Mouse (Mus musculus) CH12.LX (cell line): ENCODE measurements around the gene Grifin. TPM values are rescaled to one million over a fixed set of nuclear protein-coding genes. Genes with fewer than 3 reads are reported as not detected.

ENCODE experiments used
- DNase-seq: peaks from one replicate; pipeline ENCODE4 v3.0.0-alpha.2; 2013; ENCODE audit errors: extremely low read depth
- H3K27ac ChIP-seq: 2 replicates; pipeline ENCODE4 v1.5.1; 2012; ENCODE audit warnings: low read depth, mild to moderate bottlenecking, control low read depth, moderate library complexity; ENCODE audit not compliant: insufficient read depth
- H3K27me3 ChIP-seq: replicated peaks from 2 replicates; pipeline ENCODE3; 2012; ENCODE audit warnings: inconsistent platforms
- H3K36me3 ChIP-seq, 2 experiments: replicated peaks in 1 of 2; 2 replicates each; pipeline versions ENCODE3 to v1.6.1; 2012; ENCODE audit warnings: inconsistent platforms in 1 of 2, low read length in 1 of 2, mild to moderate bottlenecking in 1 of 2, mixed read lengths in 1 of 2, moderate library complexity in 1 of 2; ENCODE audit not compliant: control insufficient read depth in 1 of 2, insufficient read depth in 1 of 2
- H3K4me1 ChIP-seq, 2 experiments: 2 replicates each; pipeline ENCODE4 v1.6.1; 2012; ENCODE audit warnings: inconsistent platforms in 1 of 2, moderate library complexity in 1 of 2; ENCODE audit not compliant: insufficient read depth in 2 of 2, control insufficient read depth in 1 of 2
- H3K4me2 ChIP-seq: 2 replicates; pipeline ENCODE4 v1.6.1; 2012; ENCODE audit warnings: low read depth, mild to moderate bottlenecking, control low read depth; ENCODE audit not compliant: poor library complexity, insufficient read depth, severe bottlenecking
- H3K4me3 ChIP-seq, 3 experiments: fragments of 150-350 bp in 1 of 3; sonication (generic) in 1 of 3; replicated peaks in 1 of 3; 2 replicates each; pipeline versions ENCODE3 to v1.5.1; 2011 to 2012; ENCODE audit warnings: low read depth in 2 of 3, low read length in 2 of 3, mild to moderate bottlenecking in 2 of 3, moderate library complexity in 2 of 3, control low read depth in 1 of 3, improper control_type of control experiment in 1 of 3, inconsistent platforms in 1 of 3, mixed read lengths in 1 of 3; ENCODE audit not compliant: poor library complexity in 1 of 3
- H3K79me2 ChIP-seq: replicated peaks from 2 replicates; pipeline ENCODE4 v1.6.1; 2012; ENCODE audit warnings: mild to moderate bottlenecking, moderate library complexity; ENCODE audit not compliant: control insufficient read depth, poor library complexity, insufficient read depth, severe bottlenecking; ENCODE audit errors: extremely low read depth
- H3K9ac ChIP-seq: 2 replicates; pipeline ENCODE4 v1.6.1; 2012; ENCODE audit warnings: low read depth, mild to moderate bottlenecking, control low read depth, moderate library complexity; ENCODE audit not compliant: insufficient read depth
- H3K9me3 ChIP-seq: replicated peaks from 2 replicates; pipeline ENCODE3; 2012; ENCODE audit warnings: low read length, inconsistent platforms, mixed read lengths
- BHLHE40 ChIP-seq: IDR thresholded peaks from 2 replicates; pipeline ENCODE4 v1.6.1; 2011; ENCODE audit warnings: mild to moderate bottlenecking, low read depth, low read length, improper control_type of control experiment
- E2F4 ChIP-seq: IDR thresholded peaks from 2 replicates; pipeline ENCODE4 v1.6.1; 2011; ENCODE audit warnings: low read depth, low read length, improper control_type of control experiment; ENCODE audit not compliant: insufficient replicate concordance
- ETS1 ChIP-seq: conservative IDR thresholded peaks from 2 replicates; pipeline ENCODE4 v1.6.1; 2012; ENCODE audit warnings: low read depth, mild to moderate bottlenecking, inconsistent platforms, low read length, improper control_type of control experiment, moderate library complexity
- GABPA ChIP-seq: IDR thresholded peaks from 2 replicates; pipeline ENCODE4 v1.6.1; 2012; ENCODE audit warnings: low read depth, low read length, improper control_type of control experiment, inconsistent platforms; ENCODE audit not compliant: insufficient replicate concordance
- JUN ChIP-seq: IDR thresholded peaks from 2 replicates; pipeline ENCODE4 v1.6.1; 2011; ENCODE audit warnings: low read depth, mild to moderate bottlenecking, low read length, improper control_type of control experiment, moderate library complexity; ENCODE audit not compliant: insufficient read depth
- KAT2A ChIP-seq: IDR thresholded peaks from 2 replicates; pipeline ENCODE4 v1.6.1; 2012; ENCODE audit warnings: low read length, improper control_type of control experiment, inconsistent platforms; ENCODE audit not compliant: insufficient replicate concordance
- MAZ ChIP-seq: IDR thresholded peaks from 2 replicates; pipeline ENCODE4 v1.6.1; 2012; ENCODE audit warnings: low read depth, mild to moderate bottlenecking, inconsistent platforms, low read length, improper control_type of control experiment, moderate library complexity
- MYC ChIP-seq: IDR thresholded peaks from 2 replicates; pipeline ENCODE4 v1.6.1; 2011; ENCODE audit warnings: low read depth, mild to moderate bottlenecking, improper control_type of control experiment, low read length
- NELFE ChIP-seq: IDR thresholded peaks from 2 replicates; pipeline ENCODE4 v1.6.1; 2011; ENCODE audit warnings: low read depth, low read length, improper control_type of control experiment
- NRF1 ChIP-seq: IDR thresholded peaks from 2 replicates; pipeline ENCODE4 v1.6.1; 2014; ENCODE audit warnings: low read depth, mild to moderate bottlenecking, inconsistent platforms, low read length, improper control_type of control experiment, moderate library complexity
- POLR2AphosphoS2 ChIP-seq: IDR thresholded peaks from 2 replicates; pipeline ENCODE4 v1.6.1; 2011; ENCODE audit warnings: low read depth, low read length, improper control_type of control experiment
- RAD21 ChIP-seq: IDR thresholded peaks from 2 replicates; pipeline ENCODE4 v1.6.1; 2011; ENCODE audit warnings: low read depth, mild to moderate bottlenecking, low read length, improper control_type of control experiment, moderate library complexity
- ZC3H11A ChIP-seq: IDR thresholded peaks from 2 replicates; pipeline ENCODE4 v1.6.1; 2012; ENCODE audit warnings: low read depth, mild to moderate bottlenecking, inconsistent platforms, low read length, improper control_type of control experiment
- ZKSCAN1 ChIP-seq: IDR thresholded peaks from 2 replicates; pipeline ENCODE4 v1.6.1; 2012; ENCODE audit warnings: low read depth, inconsistent platforms, low read length, improper control_type of control experiment, borderline replicate concordance
- ZMIZ1 ChIP-seq: IDR thresholded peaks from 2 replicates; pipeline ENCODE4 v1.6.1; 2012; ENCODE audit warnings: low read depth, mild to moderate bottlenecking, inconsistent platforms, low read length, improper control_type of control experiment
- dilution Hi-C: fragments of 300-500 bp; cut with MboI; formaldehyde crosslinking; loops from 2 replicates; pipeline ENCODE4 v1.14.3; 2020; ENCODE audit warnings: low sequenced_read_pairs; ENCODE audit not compliant: extremely low pct_unique_long_range_greater_than_20kb, extremely low pct_ligation_motif_present
- in situ Hi-C: fragments of 300-500 bp; cut with MboI; formaldehyde crosslinking; loops from 3 replicates; pipeline ENCODE4 v1.14.3; 2019; ENCODE audit warnings: low sequenced_read_pairs, low pct_ligation_motif_present, low pct_unique_long_range_greater_than_20kb, mixed read lengths
- polyA plus RNA-seq: library from polyadenylated mRNA; unstranded; fragments of >175 nt; gene quantifications from 2 replicates; pipeline ENCODE4 v1.2.1, GENCODE M21; 2012; ENCODE audit warnings: low read depth; ENCODE audit not compliant: insufficient read length
- total RNA-seq, 2 experiments: library from RNA; depleted of rRNA; stranded (reverse); fragments of 300-350 nt in 1 of 2; fragments of >200 nt in 1 of 2; gene quantifications; 2 replicates each; pipeline ENCODE4 v1.2.3; 2012 to 2014

Gene Grifin
- total and polyA plus RNA-seq, 3 experiments, result not detected

GRCm38 (mm10) chr5:140596927-140597588 lies 32.2 kb upstream of the Grifin start:
- H3K4me3 ChIP-seq, result no peak overlapping the region
- H3K9me3 ChIP-seq, result no peaks in the 10 kb centered on the region
- in situ Hi-C loops (no loop called here), dilution Hi-C loops (no loop called here)
- H3K27ac ChIP-seq, result no peak overlapping the region
- peaks cover 50% of the 10 kb centered on the region for H3K27me3 ChIP-seq
- H3K79me2 ChIP-seq, result no peaks in the 10 kb centered on the region
- H3K9ac ChIP-seq, result no peak overlapping the region
- no peak for TF ChIP-seq GABPA
- no peak for TF ChIP-seq E2F4
- no peak for TF ChIP-seq NELFE
- TF ChIP-seq MYC, result no peak
- TF ChIP-seq BHLHE40, result no peak
- TF ChIP-seq POLR2AphosphoS2, result no peak
- no peak for TF ChIP-seq ZKSCAN1
- TF ChIP-seq ZC3H11A, result no peak
- no peak for TF ChIP-seq KAT2A
- no peak for TF ChIP-seq MAZ
- TF ChIP-seq ZMIZ1, result no peak
- no peak for TF ChIP-seq NRF1
- TF ChIP-seq JUN, result no peak
- H3K4me2 ChIP-seq, result no peak overlapping the region
- H3K36me3 ChIP-seq, result no peaks in the 10 kb centered on the region
- DNase-seq, result no peak
- H3K4me1 ChIP-seq, result peaks cover 2 to 18% of the 10 kb centered on the region in 2 experiments; a peak in 3 of 4 replicates

- dilution Hi-C loops, result no loop called here
- no peak for DNase-seq
Measured at GRCm38 (mm10) chr5:140596426-140596825, 31.6 kb upstream of the Grifin start.

More at GRCm38 (mm10) chr5:140596426-140596825, 31.6 kb upstream of the Grifin start:
- H3K27ac ChIP-seq, result no peak overlapping the region
- H3K4me2 ChIP-seq, result no peak overlapping the region
- H3K4me1 ChIP-seq, result peaks cover 2 to 18% of the 10 kb centered on the region in 2 experiments; a peak in 3 of 4 replicates
- no peaks in the 10 kb centered on the region for H3K79me2 ChIP-seq
- in situ Hi-C loops, result no loop called here
- H3K27me3 ChIP-seq, result peaks cover 51% of the 10 kb centered on the region
- no peak overlapping the region for H3K4me3 ChIP-seq
- no peak overlapping the region for H3K9ac ChIP-seq
- no peaks in the 10 kb centered on the region for H3K9me3 ChIP-seq
- TF ChIP-seq MYC, result no peak
- TF ChIP-seq ZC3H11A, result no peak
- no peak for TF ChIP-seq RAD21
- TF ChIP-seq ETS1, result no peak
- H3K36me3 ChIP-seq, result no peaks in the 10 kb centered on the region
